Mouse (Mus musculus) neutrophil, adult 5-6 weeks (primary cell): Measurements from ENCODE around the gene AW549877. TPM values are rescaled to one million over a fixed set of nuclear protein-coding genes. Genes with fewer than 3 reads are reported as not detected.
A peak's percentile ranks its signal among the peaks of the same experiment; 100 is the strongest.

Experiments
- ATAC-seq: fragments of 151-379, 151-347 bp; 2 replicates; pipeline ENCODE4 v1.8.0; 2017; ENCODE audit warnings: mild to moderate bottlenecking, moderate TSS enrichment; ENCODE audit not compliant: insufficient number of reproducible peaks, poor library complexity, low FRiP score, severe bottlenecking; ENCODE audit errors: extremely low read depth
- total RNA-seq: library from RNA; stranded (forward); fragments of 200-1000 nt; gene quantifications from 2 replicates; pipeline ENCODE4 v1.2.3, GENCODE M21; 2017

AW549877 gene
- total RNA-seq, result 40.1 and 43.5 TPM in 2 replicates

GRCm38 (mm10) chr15:3995448-3996266, at the start of gene AW549877:
Gene AW549877, minus strand, starts transcription at chr15:3995744.
- ATAC-seq, result peak; percentile 97

GRCm38 (mm10) chr15:4043032-4043471, 47.5 kb upstream of the AW549877 start:
- peak; percentile 74 for ATAC-seq

GRCm38 (mm10) chr15:4042423-4042822, 46.9 kb upstream of the AW549877 start:
- ATAC-seq, result no peak; the same call in 1 of the 2 replicates

GRCm38 (mm10) chr15:4033168-4034004, 37.8 kb upstream of the AW549877 start:
- no peak for ATAC-seq

DNA sequence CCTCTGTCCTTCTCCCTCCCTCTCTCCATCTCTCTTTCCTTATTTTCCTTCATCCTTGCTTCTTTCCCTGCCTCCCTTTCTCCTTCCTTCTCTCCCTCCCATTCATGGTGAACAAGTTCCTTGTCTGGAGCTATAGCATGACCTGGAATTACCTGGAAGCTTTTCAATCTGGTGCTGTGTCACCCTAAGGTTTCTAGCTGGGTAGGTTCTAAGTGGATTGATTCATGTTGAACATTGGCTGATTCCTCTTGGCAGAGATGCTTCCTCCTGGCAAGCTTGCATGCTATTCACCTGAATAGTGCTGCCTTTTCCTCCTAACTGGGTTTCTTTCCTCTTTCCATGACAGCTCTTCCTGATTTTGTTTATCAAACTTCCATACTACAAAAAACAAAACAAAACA, 33.4 kb upstream of the AW549877 start:
- no peak for ATAC-seq

DNA sequence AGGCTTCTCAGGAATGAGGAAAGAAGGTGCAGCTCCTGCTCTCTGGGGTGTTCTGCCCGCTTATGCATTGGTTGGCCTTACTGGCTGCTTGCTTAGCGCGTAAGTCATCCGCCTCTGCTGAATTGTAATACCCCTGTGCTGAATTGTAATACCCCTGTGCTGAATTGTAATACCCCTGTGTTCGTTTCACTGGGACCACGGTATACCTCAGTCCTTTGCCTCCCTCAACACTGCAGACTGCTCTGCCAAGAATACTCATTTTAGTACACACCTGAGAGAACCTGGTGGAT, 32.8 kb upstream of the AW549877 start:
- no peak for ATAC-seq

DNA sequence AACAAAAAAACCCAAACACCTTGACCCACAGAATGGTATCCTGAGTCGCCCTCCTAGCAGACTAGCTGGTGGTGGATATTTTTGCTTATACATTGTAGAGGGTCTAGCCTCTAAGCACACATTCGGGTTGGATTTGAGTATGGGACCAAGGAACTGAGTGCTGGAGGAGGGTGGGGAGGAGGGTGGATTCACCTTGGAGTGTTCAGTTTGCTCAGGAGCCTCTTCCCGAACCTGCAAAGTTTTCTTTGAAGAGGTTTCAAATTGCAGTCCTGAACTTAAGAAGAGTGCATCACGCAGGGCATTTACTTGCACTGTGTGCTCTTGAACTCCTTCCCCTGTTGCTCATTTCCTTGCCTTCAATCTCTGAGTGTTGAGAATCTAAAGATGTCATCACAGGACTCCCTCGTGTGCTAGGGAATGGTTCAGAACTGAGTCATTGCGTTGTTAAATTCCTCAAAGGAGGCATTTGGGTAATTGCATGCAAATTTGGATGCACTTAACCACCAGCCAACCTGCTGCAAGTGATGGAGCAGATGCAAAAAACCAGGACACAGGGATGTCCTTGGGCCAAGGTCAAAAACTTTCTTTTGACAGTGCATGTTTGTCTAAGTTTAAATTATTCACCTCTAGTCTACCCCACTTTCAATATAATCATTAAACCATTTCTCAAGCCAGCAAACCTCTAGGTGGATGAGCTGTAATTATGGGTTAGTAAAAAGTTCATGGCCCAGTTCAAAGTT, 32.3 kb upstream of the AW549877 start:
- no peak for ATAC-seq

- ATAC-seq, result peak; percentile 88
Observed at GRCm38 (mm10) chr15:4026831-4027584, 31.5 kb upstream of the AW549877 start.

DNA sequence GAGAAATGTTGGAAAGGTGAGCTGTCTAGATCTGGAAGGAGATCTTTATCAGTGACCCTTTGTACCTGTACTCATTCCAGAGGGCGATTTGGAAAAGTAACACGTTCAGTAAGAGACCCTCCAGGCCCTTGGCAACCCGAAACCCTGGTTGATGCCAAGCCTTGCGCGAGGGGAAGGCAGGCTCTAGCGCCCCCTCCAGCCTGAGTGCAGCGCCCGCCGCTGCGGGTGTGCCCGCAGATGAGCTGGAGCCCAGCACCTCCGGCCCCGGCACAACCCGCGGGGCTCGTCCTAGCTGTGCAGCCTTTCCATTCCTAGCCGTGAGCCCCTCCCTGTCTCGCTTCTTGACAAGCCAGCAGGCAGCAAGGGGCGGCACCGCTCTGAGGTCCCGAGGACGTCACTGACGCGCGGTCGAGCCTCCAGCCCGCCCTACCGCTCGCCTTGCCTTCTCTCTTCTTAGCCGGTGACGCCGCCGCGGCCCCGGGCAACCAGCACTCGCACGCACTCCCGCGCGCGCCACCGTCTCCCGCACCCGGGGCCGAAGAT, 30.8 kb upstream of the AW549877 start, which contains the start of gene Oxct1:
Gene Oxct1, plus strand, starts transcription at position 153 of the 543 bp plus-strand sequence.
- peak; percentile 76 for ATAC-seq

DNA sequence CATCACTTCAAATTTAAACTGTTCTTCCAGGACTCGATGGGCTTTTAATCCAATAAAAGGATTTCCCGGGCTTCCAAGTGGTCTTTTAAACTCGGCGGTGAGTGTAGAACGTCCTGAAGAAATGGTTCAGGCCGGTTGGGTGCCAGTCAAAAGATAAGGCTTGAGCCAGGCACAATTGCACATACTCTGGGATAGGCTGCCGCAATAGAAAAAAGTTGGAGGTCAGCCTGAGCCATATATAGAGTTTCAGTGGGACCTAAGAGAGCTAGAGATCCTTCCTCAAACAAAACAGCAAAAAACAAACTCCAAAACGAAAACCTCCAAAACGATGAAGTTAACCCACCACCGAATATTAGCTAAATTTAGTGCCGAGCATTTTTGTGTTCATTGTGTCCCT, 30.0 kb upstream of the AW549877 start:
- no peak for ATAC-seq

DNA sequence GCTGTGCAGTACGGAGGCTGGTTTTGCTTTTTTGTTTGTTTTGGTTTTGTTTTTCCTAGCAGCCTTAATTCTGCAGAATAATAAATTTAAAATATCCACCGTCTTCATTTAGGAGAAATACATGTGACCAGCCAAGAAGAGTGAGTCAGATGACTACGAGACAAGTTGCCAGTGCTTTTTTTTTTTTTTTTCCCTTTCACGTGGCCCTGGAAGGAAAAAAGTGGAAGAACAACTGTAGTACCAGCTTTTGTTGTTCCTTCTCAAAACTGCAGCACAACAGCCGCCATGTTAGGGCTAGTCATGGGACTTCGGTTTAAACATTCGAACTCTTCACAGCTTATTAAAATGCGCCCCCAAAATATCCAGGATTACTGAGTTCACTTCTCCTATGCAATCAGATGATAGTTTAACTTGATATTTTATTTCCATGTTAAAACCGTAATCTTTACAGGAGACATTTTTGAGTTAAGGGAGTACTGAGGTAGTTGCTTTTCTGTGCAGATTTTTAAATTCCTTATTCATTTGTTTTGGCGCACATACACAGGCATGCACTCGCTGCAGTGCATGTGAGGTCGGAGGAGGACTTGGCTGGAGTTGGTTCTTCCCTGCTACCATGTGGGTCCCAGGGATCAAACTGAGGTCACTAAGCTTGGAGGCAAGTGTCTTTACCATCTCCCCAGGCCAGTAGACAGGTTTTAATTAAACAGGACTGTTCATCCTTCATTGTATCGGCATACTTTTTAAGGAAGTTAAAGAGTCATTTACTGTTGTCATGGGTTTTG, 29.4 kb upstream of the AW549877 start:
- no peak for ATAC-seq

DNA sequence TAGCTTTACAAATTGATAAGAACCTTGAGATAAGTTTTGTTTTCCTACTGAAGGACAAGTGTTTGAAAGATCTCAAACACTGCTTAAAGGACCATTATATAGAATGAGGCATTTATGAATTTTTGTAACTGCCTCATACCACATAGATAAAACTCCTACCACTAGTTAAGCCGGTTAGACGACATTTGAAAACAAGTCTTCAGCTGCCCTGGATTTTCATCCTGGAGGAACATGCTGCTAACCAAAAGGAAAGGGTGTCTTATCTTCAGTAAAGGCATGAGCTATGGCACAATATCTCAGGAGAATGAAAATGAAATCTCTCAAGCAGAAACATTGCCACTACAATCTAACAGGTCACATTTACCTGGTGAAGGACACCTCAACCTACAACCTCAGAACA, 28.2 kb upstream of the AW549877 start:
- no peak for ATAC-seq

GRCm38 (mm10) chr15:4020711-4021110, 25.2 kb upstream of the AW549877 start:
- ATAC-seq, result no peak

GRCm38 (mm10) chr15:4013873-4014272, 18.3 kb upstream of the AW549877 start:
- no peak for ATAC-seq

GRCm38 (mm10) chr15:4000536-4000935, 5.0 kb upstream of the AW549877 start:
- ATAC-seq, result no peak

DNA sequence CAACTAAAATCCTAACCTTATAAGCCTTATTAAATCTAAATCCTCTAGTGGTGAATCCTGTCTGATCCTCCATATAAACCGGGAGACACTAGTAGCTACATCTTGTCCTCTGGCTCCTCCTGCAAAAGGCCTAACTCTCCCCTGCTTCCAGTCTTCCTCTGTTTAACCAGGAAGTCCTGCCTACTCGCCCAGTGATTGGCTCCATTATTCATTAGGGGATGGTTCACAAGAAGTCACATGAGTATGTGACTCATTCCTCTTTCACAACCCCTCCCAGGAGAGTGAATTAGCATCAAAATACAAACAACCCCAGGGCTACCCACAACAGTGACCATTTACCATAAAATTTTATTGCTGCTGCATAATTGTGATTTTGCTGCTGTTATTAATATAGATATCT, 3.6 kb upstream of the AW549877 start:
- ATAC-seq, result no peak

- ATAC-seq, result no peak
Observed at GRCm38 (mm10) chr15:3996267-3997010, 895 bp upstream of the AW549877 start.
